Mouse (Mus musculus) hindbrain, postnatal 0 days (tissue): ENCODE data around the gene Rmnd5a. TPM values are rescaled to one million over a fixed set of nuclear protein-coding genes. Genes with fewer than 3 reads are reported as not detected.

ENCODE experiments used
- ATAC-seq: fragments of 200-750 bp; cut with Nextera tagmentation; 2 replicates; pipeline ENCODE4 v1.8.0; 2017; ENCODE audit warnings: mild to moderate bottlenecking, moderate TSS enrichment, moderate library complexity
- DNase-seq: peaks from one replicate; pipeline ENCODE4 v3.0.0-alpha.2; 2015; ENCODE audit warnings: low spot score
- H3K27ac ChIP-seq: fragments of 300-500 bp; sonication (generic); 2 replicates; pipeline ENCODE4 v1.5.1; 2014; ENCODE audit warnings: mild to moderate bottlenecking
- H3K27me3 ChIP-seq: fragments of 300-500 bp; sonication (generic); 2 replicates; pipeline ENCODE4 v1.6.1; 2014; ENCODE audit warnings: low read length, mixed read lengths; ENCODE audit not compliant: insufficient read depth
- H3K36me3 ChIP-seq: fragments of 300-500 bp; sonication (generic); 2 replicates; pipeline ENCODE4 v1.6.1; 2014; ENCODE audit warnings: low read length, mixed read lengths; ENCODE audit not compliant: insufficient read depth
- H3K4me1 ChIP-seq: fragments of 300-500 bp; sonication (generic); 2 replicates; pipeline ENCODE4 v1.6.1; 2014; ENCODE audit warnings: antibody characterized with exemption, low read length, mixed read lengths; ENCODE audit not compliant: insufficient read depth
- H3K4me2 ChIP-seq: fragments of 300-500 bp; sonication (generic); 2 replicates; pipeline ENCODE4 v1.6.1; 2014; ENCODE audit warnings: low read depth, mild to moderate bottlenecking, low read length, moderate library complexity, mixed read lengths
- H3K4me3 ChIP-seq: fragments of 300-500 bp; sonication (generic); 2 replicates; pipeline ENCODE4 v1.5.1; 2014; ENCODE audit warnings: low read length
- H3K9ac ChIP-seq: fragments of 300-500 bp; sonication (generic); replicated peaks from 2 replicates; pipeline ENCODE4 v1.6.1; 2014; ENCODE audit warnings: mild to moderate bottlenecking, low read length, moderate library complexity, mixed read lengths
- H3K9me3 ChIP-seq: fragments of 300-500 bp; sonication (generic); 2 replicates; pipeline ENCODE4 v1.6.1; 2016; ENCODE audit warnings: low read length, mixed read lengths
- CTCF ChIP-seq: IDR thresholded peaks from 2 replicates; pipeline ENCODE4 v1.5.1; 2016; ENCODE audit warnings: antibody characterized with exemption, control low read depth, low read depth
- WGBS: fragments of 180-500 bp; shearing (Covaris S2); extraction: QIAGEN DNeasy Blood & Tissue Kit; methylation state at CpG from one replicate; pipeline ENCODE4 v1.1.7; 2014; 5-methylcytosine and 5-hydroxymethylcytosine counted together
- polyA plus RNA-seq: library from polyadenylated mRNA; unstranded; fragments of >200 nt; fragmentation: Nextera tagmentation; extraction: Ambion mirVana; gene quantifications from 2 replicates; pipeline ENCODE4 v1.2.1, GENCODE M21; 2015
- total RNA-seq: library from RNA; depleted of rRNA; stranded (reverse); fragments of >200 nt; gene quantifications from 2 replicates; pipeline ENCODE4 v1.2.3, GENCODE M21; 2014

The Rmnd5a gene
- total and polyA plus RNA-seq, 2 experiments from 2014 or later = 8.6 to 44.9 TPM

- WGBS = 91% methylated on average over 6 of the region's 6 CpGs
- no peak for TF ChIP-seq CTCF
- H3K9ac ChIP-seq = no peak overlapping the region
- DNase-seq = no peak
- no peak overlapping the region for H3K4me2 ChIP-seq
- ATAC-seq = no peak
- H3K27me3 ChIP-seq = no peaks in the 10 kb centered on the region
- no peaks in the 10 kb centered on the region for H3K9me3 ChIP-seq
- no peak overlapping the region for H3K27ac ChIP-seq
- H3K4me3 ChIP-seq = no peak overlapping the region
- H3K4me1 ChIP-seq = no peaks in the 10 kb centered on the region
- no peaks in the 10 kb centered on the region for H3K36me3 ChIP-seq
Observed at GRCm38 (mm10) chr6:71420848-71421247, 19.6 kb downstream of the Rmnd5a start.

DNA sequence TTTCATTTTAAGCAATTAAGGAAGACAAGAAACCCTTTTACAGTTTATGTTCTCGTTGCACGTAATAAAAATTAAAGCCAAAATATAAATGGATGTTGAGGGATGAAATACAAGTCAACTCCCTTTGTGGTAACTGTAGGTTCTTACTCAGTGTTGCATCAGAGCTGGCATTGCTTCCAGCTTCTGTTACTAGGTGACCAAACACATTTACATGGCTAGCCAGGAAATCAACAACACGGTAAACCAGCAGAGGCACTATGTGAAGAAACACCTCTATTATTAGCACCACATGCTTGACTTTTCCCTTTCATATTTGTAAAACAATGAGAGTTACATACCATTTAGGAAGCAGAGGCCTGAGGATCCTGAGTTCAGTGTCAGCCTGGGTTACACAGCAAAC lies 21.6 kb downstream of the Rmnd5a start:
- H3K4me1 ChIP-seq = no peaks in the 10 kb centered on the region
- ATAC-seq (no peak), DNase-seq (no peak)
- no peak overlapping the region for H3K4me3 ChIP-seq
- no peaks in the 10 kb centered on the region for H3K36me3 ChIP-seq
- H3K9me3 ChIP-seq = no peaks in the 10 kb centered on the region
- H3K9ac ChIP-seq = no peak overlapping the region
- 87% methylated on average over 3 of the region's 3 CpGs for whole genome bisulfite sequencing
- no peak for TF ChIP-seq CTCF
- no peak overlapping the region for H3K4me2 ChIP-seq
- H3K27me3 ChIP-seq = no peaks in the 10 kb centered on the region
- H3K27ac ChIP-seq = no peak overlapping the region

DNA sequence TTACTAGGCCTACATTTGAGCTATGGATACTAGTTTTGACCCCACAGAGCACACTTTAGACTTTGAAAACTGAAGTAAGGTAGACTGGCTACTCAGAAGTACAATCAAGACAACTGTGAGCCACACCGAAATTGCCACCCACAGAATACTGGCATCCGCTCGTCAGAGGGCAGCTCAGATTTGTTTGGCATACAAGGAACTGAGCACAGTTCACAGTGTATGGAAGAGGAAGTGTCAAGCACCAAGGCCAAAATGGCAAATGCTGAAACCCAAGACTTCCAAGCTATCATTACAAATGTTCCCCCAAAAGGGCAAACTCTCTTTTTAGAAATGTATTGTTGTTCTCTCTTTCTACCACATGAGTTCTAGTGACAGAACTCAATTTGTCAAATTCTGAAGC lies 25.0 kb downstream of the Rmnd5a start:
- TF ChIP-seq CTCF = no peak
- WGBS = 85% methylated on average over 3 of the region's 3 CpGs
- Histone ChIP-seq H3K36me3 (no peaks in the 10 kb centered on the region), H3K27me3 (no peaks in the 10 kb centered on the region), H3K4me3 (no peak overlapping the region), H3K4me1 (no peaks in the 10 kb centered on the region), H3K9me3 (no peaks in the 10 kb centered on the region), H3K9ac (no peak overlapping the region), H3K27ac (no peak overlapping the region), H3K4me2 (no peak overlapping the region)
- no peak for ATAC-seq
- no peak for DNase-seq

- 68% methylated on average over 4 of the region's 4 CpGs for WGBS
- Histone ChIP-seq H3K9me3 (no peaks in the 10 kb centered on the region), H3K36me3 (no peaks in the 10 kb centered on the region), H3K4me3 (no peak overlapping the region), H3K9ac (no peak overlapping the region), H3K27ac (no peak overlapping the region), H3K27me3 (no peaks in the 10 kb centered on the region), H3K4me1 (no peaks in the 10 kb centered on the region), H3K4me2 (no peak overlapping the region)
- ATAC-seq (no peak), DNase-seq (peak; percentile 12)
- TF ChIP-seq CTCF = no peak
Observed at GRCm38 (mm10) chr6:71414624-71415023, 25.8 kb downstream of the Rmnd5a start.

GRCm38 (mm10) chr6:71398829-71399609 lies 41.4 kb downstream of the Rmnd5a start:
- H3K4me2 ChIP-seq = no peak overlapping the region
- DNase-seq = peak; percentile 81

DNA sequence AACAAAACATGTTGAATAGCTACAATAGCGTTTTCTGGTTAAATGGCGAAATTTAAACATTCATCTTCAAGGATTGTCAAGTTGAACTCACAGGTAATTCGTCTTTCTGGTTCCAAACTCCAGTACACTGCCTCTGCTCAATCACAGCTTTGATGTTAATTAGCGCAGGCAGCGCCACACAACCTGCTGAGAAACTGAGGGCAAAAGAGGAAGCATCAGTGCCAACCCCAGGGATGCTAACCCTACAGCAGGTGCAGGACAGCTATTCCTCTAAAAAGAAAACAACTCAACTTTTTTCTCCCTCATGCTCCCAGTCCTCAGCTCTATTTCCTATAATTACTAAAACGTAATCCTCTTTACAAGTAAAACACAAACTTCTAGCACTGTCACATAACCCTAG lies 43.7 kb downstream of the Rmnd5a start:
- no peak for ATAC-seq
- whole genome bisulfite sequencing = 80% methylated on average over 6 of the region's 6 CpGs

More at GRCm38 (mm10) chr6:71398829-71399609, 41.4 kb downstream of the Rmnd5a start:
- H3K9me3 ChIP-seq = no peaks in the 10 kb centered on the region
- no peaks in the 10 kb centered on the region; the same call in 1 of the 2 replicates for H3K36me3 ChIP-seq
- H3K27ac ChIP-seq = peak overlapping the region; percentile 32; the same call in 1 of the 2 replicates
- 73% methylated on average over 4 of the region's 4 CpGs for WGBS
- peak; percentile 78 for ATAC-seq
- H3K4me1 ChIP-seq = no peaks in the 10 kb centered on the region
- no peak overlapping the region for H3K4me3 ChIP-seq
- TF ChIP-seq CTCF = peak; percentile 80
- H3K27me3 ChIP-seq = no peaks in the 10 kb centered on the region
- H3K9ac ChIP-seq = no peak overlapping the region

DNA sequence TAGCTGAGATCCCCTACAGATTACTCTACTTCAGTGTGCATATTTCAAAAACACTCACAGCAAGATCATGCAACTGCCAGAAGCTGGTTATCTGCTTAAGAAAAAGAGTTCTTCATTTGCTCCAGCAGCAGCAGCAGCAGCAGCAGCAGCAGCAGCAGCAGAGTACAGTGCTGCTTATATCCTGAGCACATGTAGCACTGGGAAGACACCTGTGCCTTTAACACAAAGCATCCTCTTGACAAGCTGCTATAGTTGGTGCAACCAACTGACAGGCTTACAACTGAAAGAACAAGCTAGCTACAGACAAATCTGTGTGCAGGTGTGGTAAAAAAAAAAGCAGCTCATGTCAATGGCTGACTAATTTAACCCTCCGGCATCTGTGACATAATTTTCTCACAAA lies 44.4 kb downstream of the Rmnd5a start:
- DNase-seq (no peak), ATAC-seq (no peak)
- H3K4me3 ChIP-seq = no peak overlapping the region
- 93% methylated on average over 1 of the region's 1 CpGs for WGBS
- no peaks in the 10 kb centered on the region for H3K27me3 ChIP-seq
- H3K4me2 ChIP-seq = no peak overlapping the region
- no peak overlapping the region for H3K9ac ChIP-seq
- no peaks in the 10 kb centered on the region; the same call in 1 of the 2 replicates for H3K36me3 ChIP-seq
- TF ChIP-seq CTCF = no peak
- H3K4me1 ChIP-seq = no peaks in the 10 kb centered on the region
- no peak overlapping the region for H3K27ac ChIP-seq
- no peaks in the 10 kb centered on the region for H3K9me3 ChIP-seq

More for the DNA sequence above, 43.7 kb downstream of the Rmnd5a start:
- no peak overlapping the region for H3K4me3 ChIP-seq
- no peaks in the 10 kb centered on the region; the same call in 1 of the 2 replicates for H3K36me3 ChIP-seq
- H3K4me2 ChIP-seq = no peak overlapping the region
- no peak for TF ChIP-seq CTCF
- H3K9ac ChIP-seq = no peak overlapping the region
- no peaks in the 10 kb centered on the region for H3K4me1 ChIP-seq
- H3K27ac ChIP-seq = no peak overlapping the region
- H3K9me3 ChIP-seq = no peaks in the 10 kb centered on the region
- no peak for DNase-seq
- no peaks in the 10 kb centered on the region for H3K27me3 ChIP-seq
